In the genomic region with DNA sequence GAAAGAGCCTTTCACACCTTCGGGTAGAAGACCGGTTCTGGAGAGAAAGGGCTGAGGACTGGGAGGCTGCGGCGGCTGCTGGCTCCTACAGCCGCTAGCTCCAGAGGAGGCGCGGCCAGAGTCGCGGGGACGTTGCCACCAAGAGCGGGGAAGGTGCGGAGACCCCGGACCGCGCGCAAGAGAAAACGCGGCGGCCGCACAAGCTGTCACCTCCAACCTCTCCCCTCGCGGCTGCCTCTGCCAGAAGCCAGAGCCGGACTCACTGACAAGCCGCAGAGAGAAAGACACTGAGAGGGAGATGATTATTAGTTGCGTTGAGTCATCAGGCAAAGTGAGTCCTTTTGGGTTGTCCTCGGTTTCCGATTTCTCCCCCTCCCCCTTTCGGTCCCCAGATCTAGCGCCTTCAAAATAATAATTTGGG, we compare ENCODE assay signal across 8 mouse cellular contexts. TPM values are rescaled to one million over a fixed set of nuclear protein-coding genes. Genes with fewer than 3 reads are reported as not detected.
A peak's percentile ranks its signal among the peaks of the same experiment; 100 is the strongest.
DNase-seq lines count a peak whose midpoint lies in the region; ATAC-seq lines count a peak whose summit lies in the region.

No protein-coding gene starts in this region.

- H3K9me3 ChIP-seq in lung, embryonic 15.5 days = no peaks in the 10 kb centered on the region
- H3K9me3 ChIP-seq in hindbrain, embryonic 14.5 days (ENCODE audit: control insufficient read depth, low read length) = no peaks in the 10 kb centered on the region
- H3K9me3 ChIP-seq in midbrain, embryonic 10.5 days (replicated peaks) = no peaks in the 10 kb centered on the region

- 0% methylated on average over 28 of the region's 29 CpGs for WGBS in lung, embryonic 15.5 days
- 0% methylated on average over 28 of the region's 29 CpGs for WGBS in hindbrain, embryonic 14.5 days
- WGBS in midbrain, embryonic 10.5 days = under 1% methylated on average over 29 of the region's 29 CpGs

- ATAC-seq in lung, embryonic 15.5 days (ENCODE audit: borderline replicate concordance, extremely low read depth, low FRiP score, low TSS enrichment) = no peak
- ATAC-seq in common myeloid progenitor, adult 5-6 weeks (replicated peaks; ENCODE audit: low read depth, poor library complexity, severe bottlenecking) = 0 out of 2 replicates have a peak, but pooled peaks have one; percentile 5
- ATAC-seq in hindbrain, embryonic 14.5 days (ENCODE audit: low FRiP score) = 0 out of 2 replicates have a peak, but pooled peaks have one; percentile 8

- H3K36me3 ChIP-seq in lung, embryonic 15.5 days = no peaks in the 10 kb centered on the region
- no peaks in the 10 kb centered on the region for H3K36me3 ChIP-seq in hindbrain, embryonic 14.5 days (replicated peaks; ENCODE audit: control insufficient read depth, insufficient read depth)
- no peaks in the 10 kb centered on the region for H3K36me3 ChIP-seq in midbrain, embryonic 10.5 days

- peaks cover 34% of the 10 kb centered on the region for H3K4me1 ChIP-seq in lung, embryonic 15.5 days
- H3K4me1 ChIP-seq in hindbrain, embryonic 14.5 days (replicated peaks; ENCODE audit: control insufficient read depth, insufficient read depth, low read length) = peaks cover 19% of the 10 kb centered on the region
- H3K4me1 ChIP-seq in midbrain, embryonic 10.5 days = peaks cover 45% of the 10 kb centered on the region

- peak overlapping the region; percentile 32 for H3K9ac ChIP-seq in lung, embryonic 15.5 days
- peak overlapping the region; percentile 57 for H3K9ac ChIP-seq in hindbrain, embryonic 14.5 days

- peak overlapping the region; percentile 92 for H3K4me2 ChIP-seq in lung, embryonic 15.5 days
- peak overlapping the region; percentile 96 for H3K4me2 ChIP-seq in hindbrain, embryonic 14.5 days (replicated peaks)

- peak overlapping the region; percentile 84 for H3K4me3 ChIP-seq in lung, embryonic 15.5 days
- H3K4me3 ChIP-seq in hindbrain, embryonic 14.5 days (replicated peaks; ENCODE audit: low read length) = peak overlapping the region; percentile 62
- peak overlapping the region; percentile 88 for H3K4me3 ChIP-seq in midbrain, embryonic 10.5 days

- no peak overlapping the region for H3K27ac ChIP-seq in lung, embryonic 15.5 days
- H3K27ac ChIP-seq in hindbrain, embryonic 14.5 days = no peak overlapping the region
- peak overlapping the region; percentile 96 for H3K27ac ChIP-seq in midbrain, embryonic 10.5 days (replicated peaks)

- peaks cover 55% of the 10 kb centered on the region for H3K27me3 ChIP-seq in lung, embryonic 15.5 days
- peaks cover 58% of the 10 kb centered on the region for H3K27me3 ChIP-seq in hindbrain, embryonic 14.5 days (ENCODE audit: control insufficient read depth, insufficient read depth, low read length)
- H3K27me3 ChIP-seq in midbrain, embryonic 10.5 days (ENCODE audit: low read depth, poor library complexity, severe bottlenecking) = peaks cover 81% of the 10 kb centered on the region

- DNase-seq in lung, postnatal 25 days (ENCODE audit: low spot score) = no peak
- DNase-seq in hindbrain, embryonic 14.5 days (ENCODE audit: low spot score) = no peak
- peak; percentile 61 for DNase-seq in midbrain, embryonic 10.5 days (ENCODE audit: low spot score)
- DNase-seq in gastrocnemius, postnatal 25 days = no peak
- no peak for DNase-seq in left cerebral cortex, adult 18-20 months (ENCODE audit: low spot score in 2 of 2)
- DNase-seq in T-cell, adult 2 months (ENCODE audit: low spot score) = no peak

RNA-seq across cellular contexts. Expression of a gene that starts 7.0 kb away (rescaled TPM):
- 0.29 and 0.53 TPM in 2 replicates for polyA plus RNA-seq in lung, embryonic 15.5 days (2015; fragmentation: Nextera tagmentation; extraction: Ambion mirVana)
- total RNA-seq in common myeloid progenitor, adult 5-6 weeks (2017) = 0.46 and 0.49 TPM in 2 replicates
- 0.96 and 1.2 TPM in 2 replicates for polyA plus RNA-seq in hindbrain, embryonic 14.5 days (2014; fragmentation: Nextera tagmentation; extraction: Ambion mirVana)
- 0.81 and 1.1 TPM in 2 replicates for polyA plus RNA-seq in midbrain, embryonic 10.5 days (2016; fragmentation: Nextera tagmentation; extraction: Ambion mirVana)
- total RNA-seq in gastrocnemius, postnatal 25 days (2021) = under 1 TPM; 0.27 to 0.38 TPM
- 10 to 100 TPM; 79.1 to 88.5 TPM for total RNA-seq in left cerebral cortex, adult 18-20 months (2021)

Comparison
In these comparisons a context has a peak if more than half of its experiments do, and no peak if none do; other contexts are left out.
1. RNA of a gene that starts 7.0 kb away (total RNA-seq): 79.1 to 88.5 TPM in left cerebral cortex, adult 18-20 months; 0.46 to 0.49 TPM in common myeloid progenitor, adult 5-6 weeks and 0.27 to 0.38 TPM in gastrocnemius, postnatal 25 days; every median in the first group is over 10 times any median in the second.
2. Peak in every context shown above with its lines, with median percentiles within 50 percentile points of each other: H3K4me3 ChIP-seq.